Mouse (Mus musculus): ENCODE measurements around the gene Hspa12b. TPM values are rescaled to one million over a fixed set of nuclear protein-coding genes. Genes with fewer than 3 reads are reported as not detected.
"Not testable (repeated sequence)": the region's sequence is repeated elsewhere in the genome, so short reads cannot be mapped to it uniquely, and the experiment has no call there.

The Hspa12b gene
- polyA plus RNA-seq, 1 experiment from 2014 or later = 20.3 TPM

- no peaks in the 10 kb centered on the region for H3K4me1 ChIP-seq
- H3K9me3 ChIP-seq (replicated peaks) = no peaks in the 10 kb centered on the region
- no peak overlapping the region for H3K4me3 ChIP-seq (replicated peaks)
- H3K9ac ChIP-seq = no peak overlapping the region
- H3K4me2 ChIP-seq = no peak overlapping the region
- WGBS = 83% methylated on average over 4 of the region's 4 CpGs
- no peaks in the 10 kb centered on the region for H3K36me3 ChIP-seq
- no peaks in the 10 kb centered on the region for H3K27me3 ChIP-seq
- no peak for ATAC-seq (replicated peaks; ENCODE audit: low FRiP score)
- H3K27ac ChIP-seq = no peak overlapping the region
These were observed 23.1 kb upstream of the Hspa12b start for GRCm38 (mm10) chr2:131104021-131104420.

GRCm38 (mm10) chr2:131105061-131105460, 22.0 kb upstream of the Hspa12b start:
- 69% methylated on average over 4 of the region's 4 CpGs for WGBS
- H3K27ac ChIP-seq; H3K36me3 ChIP-seq; H3K27me3 ChIP-seq; H3K4me2 ChIP-seq; H3K4me1 ChIP-seq; H3K9me3 ChIP-seq (replicated peaks); H3K9ac ChIP-seq; H3K4me3 ChIP-seq (replicated peaks): not testable (repeated sequence)
- ATAC-seq (replicated peaks; ENCODE audit: low FRiP score) = 0 out of 2 replicates have a peak, but pooled peaks have one; percentile 36

GRCm38 (mm10) chr2:131105989-131106388, 21.1 kb upstream of the Hspa12b start:
- Histone ChIP-seq H3K9ac (no peak overlapping the region), H3K4me1 (no peaks in the 10 kb centered on the region), H3K9me3 (replicated peaks) (no peaks in the 10 kb centered on the region), H3K27me3 (no peaks in the 10 kb centered on the region), H3K4me2 (no peak overlapping the region), H3K4me3 (replicated peaks) (no peak overlapping the region), H3K36me3 (no peaks in the 10 kb centered on the region), H3K27ac (no peak overlapping the region)
- WGBS = 92% methylated on average over 5 of the region's 5 CpGs
- no peak for ATAC-seq (replicated peaks; ENCODE audit: low FRiP score)

DNA sequence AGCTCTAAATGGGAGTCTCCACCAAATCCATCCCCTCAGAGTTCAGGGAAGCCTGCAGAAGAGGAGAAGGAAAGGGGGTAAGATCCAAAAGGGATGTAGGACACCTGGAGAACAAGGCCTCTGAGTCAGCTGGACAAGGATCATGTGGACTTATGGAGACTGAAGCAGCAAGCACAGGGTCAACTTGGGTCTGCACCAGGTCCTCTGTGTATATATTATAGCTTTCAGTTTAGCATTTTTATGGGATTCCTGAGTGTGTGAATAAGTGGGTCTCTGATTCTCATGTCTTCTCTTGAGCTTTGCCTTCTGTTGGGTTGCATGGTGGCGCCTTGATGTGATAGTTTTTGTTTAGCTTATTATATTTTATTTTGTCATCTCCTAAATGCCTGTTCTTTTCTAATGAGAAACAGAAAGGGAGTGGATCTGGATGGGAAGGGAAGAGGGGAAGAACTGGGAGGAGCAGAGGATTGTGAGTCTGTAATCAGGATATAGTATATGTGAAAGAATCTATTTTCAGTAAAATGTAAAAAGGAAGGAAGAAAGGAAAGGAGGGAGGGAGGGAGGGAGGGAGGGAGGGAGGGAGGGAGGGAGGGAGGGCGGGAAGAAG, 8.0 kb upstream of the Hspa12b start:
- no peak overlapping the region for H3K4me2 ChIP-seq
- H3K4me1 ChIP-seq = no peaks in the 10 kb centered on the region
- H3K9me3 ChIP-seq (replicated peaks) = no peaks in the 10 kb centered on the region
- peak; percentile 85 for ATAC-seq (replicated peaks; ENCODE audit: low FRiP score)
- H3K4me3 ChIP-seq (replicated peaks) = no peak overlapping the region
- H3K36me3 ChIP-seq = no peaks in the 10 kb centered on the region
- H3K27ac ChIP-seq = 0 out of 2 replicates have a peak overlapping the region, but pooled peaks have one; percentile 37
- WGBS = 75% methylated on average over 2 of the region's 2 CpGs
- H3K9ac ChIP-seq = no peak overlapping the region
- no peaks in the 10 kb centered on the region for H3K27me3 ChIP-seq

GRCm38 (mm10) chr2:131124166-131124565, 2.9 kb upstream of the Hspa12b start:
- H3K4me3 ChIP-seq (replicated peaks) = no peak overlapping the region
- no peaks in the 10 kb centered on the region for H3K36me3 ChIP-seq
- no peaks in the 10 kb centered on the region for H3K9me3 ChIP-seq (replicated peaks)
- no peak overlapping the region for H3K4me2 ChIP-seq
- H3K4me1 ChIP-seq = peaks cover 44% of the 10 kb centered on the region
- no peaks in the 10 kb centered on the region for H3K27me3 ChIP-seq
- 53% methylated on average over 3 of the region's 3 CpGs for WGBS
- no peak for ATAC-seq (replicated peaks; ENCODE audit: low FRiP score)
- no peak overlapping the region for H3K9ac ChIP-seq
- H3K27ac ChIP-seq = peak overlapping the region; percentile 30; the same call in 1 of the 2 replicates

- ATAC-seq (replicated peaks; ENCODE audit: low FRiP score) = no peak
- no peak overlapping the region for H3K4me3 ChIP-seq (replicated peaks)
These were observed 1.7 kb upstream of the Hspa12b start for GRCm38 (mm10) chr2:131125157-131125963.

DNA sequence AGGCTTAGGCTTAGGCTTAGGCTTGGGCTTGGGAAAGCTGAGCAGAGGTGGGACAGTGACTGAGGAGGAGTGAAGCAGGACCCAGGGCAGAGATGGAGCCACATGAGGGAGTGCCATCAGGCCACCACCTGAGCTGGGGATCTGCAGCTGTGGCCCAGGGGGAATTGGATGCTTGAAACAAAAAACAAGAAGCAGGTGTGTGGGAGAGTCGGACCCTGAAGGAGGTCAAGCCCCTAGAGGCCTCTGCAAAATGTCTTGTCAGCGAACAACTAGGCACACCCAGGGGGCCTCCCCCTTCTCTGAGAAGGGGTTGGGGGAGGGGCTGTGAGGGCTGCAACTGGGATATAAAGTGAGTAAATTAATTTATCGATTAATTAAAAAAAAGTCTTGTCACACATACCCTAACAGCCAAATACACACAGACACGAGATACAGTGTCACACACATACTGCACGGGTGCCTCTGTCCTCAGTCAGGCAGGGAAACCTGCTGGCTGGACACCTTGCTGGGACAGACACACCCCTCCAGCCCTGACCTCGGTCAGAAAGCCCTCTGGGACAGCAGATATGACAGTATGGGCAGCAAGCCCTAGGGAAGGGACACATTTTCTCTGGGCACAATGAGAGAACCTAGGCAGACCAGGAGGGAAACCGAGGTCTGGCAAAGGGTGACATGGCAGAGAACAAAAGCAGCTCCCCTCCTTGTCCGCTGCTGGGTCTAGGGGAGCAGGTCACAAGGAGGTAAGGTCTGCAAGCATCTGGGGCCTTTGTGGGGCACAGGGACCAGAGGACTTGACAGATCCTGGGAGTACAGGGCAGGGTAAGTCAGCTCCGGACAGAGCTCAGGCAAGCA, 890 bp upstream of the Hspa12b start:
- Histone ChIP-seq H3K4me3 (replicated peaks) (peak overlapping the region; percentile 57; the same call in 1 of the 2 replicates), H3K27ac (peak overlapping the region; percentile 86), H3K27me3 (no peaks in the 10 kb centered on the region), H3K4me2 (peak overlapping the region; percentile 62), H3K36me3 (no peaks in the 10 kb centered on the region), H3K9me3 (replicated peaks) (no peaks in the 10 kb centered on the region), H3K9ac (no peak overlapping the region), H3K4me1 (peaks cover 50% of the 10 kb centered on the region)
- 45% methylated on average over 9 of the region's 9 CpGs for WGBS
- ATAC-seq (replicated peaks; ENCODE audit: low FRiP score) = peak; percentile 23; the same call in 1 of the 2 replicates

More at GRCm38 (mm10) chr2:131125157-131125963, 1.7 kb upstream of the Hspa12b start:
- Histone ChIP-seq H3K27ac (no peak overlapping the region), H3K4me2 (no peak overlapping the region), H3K36me3 (no peaks in the 10 kb centered on the region), H3K9me3 (replicated peaks) (no peaks in the 10 kb centered on the region), H3K4me1 (peaks cover 50% of the 10 kb centered on the region), H3K9ac (no peak overlapping the region), H3K27me3 (no peaks in the 10 kb centered on the region)
- WGBS = 91% methylated on average over 9 of the region's 9 CpGs

DNA sequence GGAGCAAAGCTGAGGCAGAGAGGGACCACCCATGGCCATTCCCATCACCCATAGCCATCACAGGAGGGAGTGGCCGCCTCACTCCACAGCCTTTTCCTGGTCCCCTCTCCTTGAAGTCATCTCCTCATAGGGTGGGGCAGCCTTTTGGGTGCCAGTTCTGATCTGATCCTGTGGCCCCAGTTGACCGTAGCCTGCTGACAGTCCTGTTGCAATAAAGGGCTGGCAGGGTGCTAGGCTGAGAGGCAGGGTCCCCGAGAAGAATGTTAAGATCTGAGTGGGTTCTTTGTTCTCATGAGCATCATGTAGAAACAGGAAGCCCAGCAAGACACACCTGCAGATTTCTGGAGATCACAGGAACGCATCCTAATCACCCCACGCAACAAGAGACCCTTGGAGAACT, 1.1 kb downstream of the Hspa12b start:
- ATAC-seq (replicated peaks; ENCODE audit: low FRiP score) = no peak
- Histone ChIP-seq H3K9me3 (replicated peaks) (no peaks in the 10 kb centered on the region), H3K4me3 (replicated peaks) (peak overlapping the region; percentile 57), H3K4me2 (peak overlapping the region; percentile 62), H3K36me3 (0 out of 2 replicates have a peak, but pooled peaks cover 3% of the 10 kb centered on the region), H3K9ac (0 out of 2 replicates have a peak overlapping the region, but pooled peaks have one; percentile 8), H3K4me1 (peaks cover 57% of the 10 kb centered on the region), H3K27ac (peak overlapping the region; percentile 86; the same call in 1 of the 2 replicates), H3K27me3 (no peaks in the 10 kb centered on the region)
- WGBS = 69% methylated on average over 5 of the region's 5 CpGs

DNA sequence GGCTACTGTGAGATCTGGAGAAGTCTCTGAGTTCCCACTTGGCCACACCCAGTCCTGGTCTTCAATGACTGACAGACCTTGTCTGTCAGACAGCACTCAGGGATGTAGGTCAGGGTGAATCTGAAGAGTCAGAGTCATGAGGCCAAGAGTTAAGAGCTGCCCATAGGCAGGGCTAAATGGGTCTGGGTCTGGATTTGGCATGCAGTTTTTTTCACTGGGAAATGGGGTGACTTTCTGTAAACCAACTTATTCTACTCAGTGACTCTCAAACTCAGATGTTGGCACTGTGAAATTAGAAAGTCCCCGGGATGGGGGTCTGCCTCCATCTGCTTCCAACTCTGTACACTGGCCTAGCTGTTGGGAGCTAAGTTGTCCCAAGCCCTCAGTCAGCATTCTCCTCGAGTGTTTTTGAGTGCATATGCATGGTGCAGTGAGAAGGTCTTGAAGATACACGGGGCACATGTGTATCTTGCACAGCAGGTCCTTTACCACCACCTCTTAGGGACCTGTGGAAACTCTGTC, 1.6 kb downstream of the Hspa12b start:
- peaks cover 57% of the 10 kb centered on the region for H3K4me1 ChIP-seq
- H3K36me3 ChIP-seq = peaks cover 8% of the 10 kb centered on the region; the same call in 1 of the 2 replicates
- ATAC-seq (replicated peaks; ENCODE audit: low FRiP score) = no peak
- H3K4me3 ChIP-seq (replicated peaks) = peak overlapping the region; percentile 57
- no peaks in the 10 kb centered on the region for H3K9me3 ChIP-seq (replicated peaks)
- no peak overlapping the region for H3K9ac ChIP-seq
- 0 out of 2 replicates have a peak overlapping the region, but pooled peaks have one; percentile 86 for H3K27ac ChIP-seq
- WGBS = 76% methylated on average over 3 of the region's 3 CpGs
- H3K4me2 ChIP-seq = peak overlapping the region; percentile 62
- no peaks in the 10 kb centered on the region for H3K27me3 ChIP-seq

GRCm38 (mm10) chr2:131129836-131130235, 2.8 kb downstream of the Hspa12b start:
- WGBS = 73% methylated on average over 5 of the region's 5 CpGs
- H3K4me2 ChIP-seq = no peak overlapping the region

GRCm38 (mm10) chr2:131130849-131131248, 3.8 kb downstream of the Hspa12b start:
- Histone ChIP-seq H3K4me1 (peaks cover 58% of the 10 kb centered on the region), H3K36me3 (peaks cover 22% of the 10 kb centered on the region), H3K9ac (no peak overlapping the region), H3K27me3 (no peaks in the 10 kb centered on the region), H3K4me3 (replicated peaks) (no peak overlapping the region), H3K4me2 (no peak overlapping the region), H3K9me3 (replicated peaks) (no peaks in the 10 kb centered on the region), H3K27ac (no peak overlapping the region)
- no peak for ATAC-seq (replicated peaks; ENCODE audit: low FRiP score)
- WGBS = 65% methylated on average over 2 of the region's 2 CpGs

More at GRCm38 (mm10) chr2:131129836-131130235, 2.8 kb downstream of the Hspa12b start:
- Histone ChIP-seq H3K27ac (no peak overlapping the region), H3K27me3 (no peaks in the 10 kb centered on the region), H3K36me3 (peaks cover 19% of the 10 kb centered on the region), H3K4me3 (replicated peaks) (no peak overlapping the region), H3K9me3 (replicated peaks) (no peaks in the 10 kb centered on the region), H3K9ac (no peak overlapping the region), H3K4me1 (peaks cover 54% of the 10 kb centered on the region)
- no peak for ATAC-seq (replicated peaks; ENCODE audit: low FRiP score)

Measured in kidney, embryonic 15.5 days (tissue).